Mouse (Mus musculus) midbrain, embryonic 16.5 days (tissue): ENCODE data around the gene Dbn1. TPM values are rescaled to one million over a fixed set of nuclear protein-coding genes. Genes with fewer than 3 reads are reported as not detected.

Experiments used
- ATAC-seq: fragments of 200-750 bp; cut with Nextera tagmentation; 2 replicates; pipeline ENCODE4 v1.8.0; 2017; ENCODE audit warnings: moderate TSS enrichment
- H3K27ac ChIP-seq: fragments of 300-500 bp; sonication (generic); 2 replicates; pipeline ENCODE4 v1.5.1; 2014; ENCODE audit warnings: mild to moderate bottlenecking, low read length, mixed read lengths
- H3K27me3 ChIP-seq: fragments of 300-500 bp; sonication (generic); 2 replicates; pipeline ENCODE4 v1.6.1; 2014; ENCODE audit warnings: low read depth, low read length, mixed read lengths; ENCODE audit not compliant: control insufficient read depth, insufficient read depth
- H3K36me3 ChIP-seq: fragments of 300-500 bp; sonication (generic); 2 replicates; pipeline ENCODE4 v1.6.1; 2014; ENCODE audit warnings: mild to moderate bottlenecking, low read length, moderate library complexity, mixed read lengths; ENCODE audit not compliant: control insufficient read depth, insufficient read depth
- H3K4me1 ChIP-seq: fragments of 300-500 bp; sonication (generic); 2 replicates; pipeline ENCODE4 v1.6.1; 2014; ENCODE audit warnings: mild to moderate bottlenecking, low read length, mixed read lengths; ENCODE audit not compliant: control insufficient read depth, insufficient read depth
- H3K4me2 ChIP-seq: fragments of 300-500 bp; sonication (generic); 2 replicates; pipeline ENCODE4 v1.6.1; 2014; ENCODE audit warnings: mild to moderate bottlenecking, low read length, mixed read lengths
- H3K4me3 ChIP-seq: fragments of 300-500 bp; sonication (generic); 2 replicates; pipeline ENCODE4 v1.5.1; 2014; ENCODE audit warnings: low read depth, mild to moderate bottlenecking, low read length, moderate library complexity, mixed read lengths
- H3K9ac ChIP-seq: fragments of 300-500 bp; sonication (generic); 2 replicates; pipeline ENCODE4 v1.6.1; 2014; ENCODE audit warnings: low read depth, low read length, mixed read lengths
- H3K9me3 ChIP-seq: fragments of 300-500 bp; sonication (generic); replicated peaks from 2 replicates; pipeline ENCODE4 v1.6.1; 2014; ENCODE audit warnings: mild to moderate bottlenecking, low read length, mixed read lengths; ENCODE audit not compliant: control insufficient read depth, poor library complexity, severe bottlenecking
- WGBS: fragments of 180-500 bp; shearing (Covaris S2); extraction: QIAGEN DNeasy Blood & Tissue Kit; methylation state at CpG from one replicate; pipeline ENCODE4 v1.1.7; 2014; 5-methylcytosine and 5-hydroxymethylcytosine counted together
- microRNA-seq: library from miRNA; unstranded; fragments of <30 nt; microRNA quantifications from one replicate; pipeline ENCODE4, GENCODE M21; 2017
- polyA plus RNA-seq: library from polyadenylated mRNA; unstranded; fragments of >200 nt; fragmentation: Nextera tagmentation; extraction: Ambion mirVana; gene quantifications from 2 replicates; pipeline ENCODE4 v1.2.1, GENCODE M21; 2015

The Dbn1 gene
- polyA plus RNA-seq, 1 experiment from 2014 or later, result 617 TPM

DNA sequence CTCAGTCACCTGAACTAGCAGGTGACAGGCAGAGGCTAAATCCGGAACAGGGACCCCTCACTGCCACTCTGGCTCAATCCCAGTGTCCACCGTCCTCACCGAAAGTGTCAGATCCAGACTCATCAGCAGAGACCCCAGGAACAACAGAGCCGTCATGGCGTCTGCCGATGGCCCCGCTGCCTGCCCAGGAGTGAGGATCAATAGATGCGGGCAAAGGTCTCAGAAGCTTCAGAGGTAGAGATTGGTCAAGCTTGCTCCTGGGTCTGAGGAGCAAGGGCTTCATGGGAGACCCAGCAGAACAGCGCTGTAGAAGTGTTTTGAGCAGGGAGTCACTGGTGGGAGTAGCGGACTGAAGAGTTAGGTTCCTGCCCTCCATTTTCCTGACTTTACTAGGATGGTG is 61.3 kb downstream of the Dbn1 start, which contains the start of gene F12:
Gene F12 (minus strand): TSS at position 181 of the 400 bp plus-strand sequence.
- Histone ChIP-seq H3K9ac (no peak within 1 kb of the TSS), H3K4me3 (no peak within 1 kb of the TSS), H3K4me2 (no peak within 1 kb of the TSS), H3K36me3 (no peaks in the 10 kb centered on the region), H3K27ac (no peak within 1 kb of the TSS), H3K9me3 (no peaks in the 10 kb centered on the region; the same call in 1 of the 2 replicates), H3K4me1 (no peaks in the 10 kb centered on the region), H3K27me3 (peaks cover 6% of the 10 kb centered on the region)
- no peak for ATAC-seq
- WGBS, result 91% methylated on average over 10 of the region's 10 CpGs

Small RNA genes lying within 50 kb of the gene (microRNA-seq; reads per million reads assigned to microRNA genes)
- gene Mir6943, result 0.69 reads per million
- 79.7 reads per million, percentile 52 among the genes with 10 or more reads in this experiment for gene Mir6944
- 3.1 reads per million, percentile 14 among the genes with 10 or more reads in this experiment for gene Mir6945

Other genes with a start within 250 kb of the Dbn1 start
- 319 and 320 TPM in 2 replicates for gene Prelid1, start 167.6 kb downstream of the Dbn1 start, polyA plus RNA-seq
- 91.0 and 92.2 TPM in 2 replicates for gene Rab24, start 166.2 kb downstream of the Dbn1 start, polyA plus RNA-seq
- gene Mxd3, start 158.3 kb downstream of the Dbn1 start, polyA plus RNA-seq, result 6.9 and 7.9 TPM in 2 replicates
- gene Lman2, start 125.3 kb downstream of the Dbn1 start, polyA plus RNA-seq, result 43.4 and 50.3 TPM in 2 replicates
- gene Rgs14, start 118.4 kb downstream of the Dbn1 start, polyA plus RNA-seq, result 0.34 and 0.62 TPM in 2 replicates
- gene Slc34a1, start 89.9 kb downstream of the Dbn1 start, polyA plus RNA-seq, result not detected in 2 replicates
- gene Pfn3, start 72.9 kb downstream of the Dbn1 start, polyA plus RNA-seq, result 0.57 and 0.98 TPM in 2 replicates
- 0.31 TPM in 1 of 2 replicates, not detected in the other for gene F12, start 61.3 kb downstream of the Dbn1 start, polyA plus RNA-seq
- gene Grk6, start 43.0 kb downstream of the Dbn1 start, polyA plus RNA-seq, result 28.3 and 31.8 TPM in 2 replicates
- 5.0 and 5.6 TPM in 2 replicates for gene Prr7, start 23.8 kb downstream of the Dbn1 start, polyA plus RNA-seq
- 156 and 158 TPM in 2 replicates for gene Pdlim7, start 25.6 kb upstream of the Dbn1 start, polyA plus RNA-seq
- 5.1 and 5.6 TPM in 2 replicates for gene Dok3, start 41.2 kb upstream of the Dbn1 start, polyA plus RNA-seq
- gene Ddx41, start 48.5 kb upstream of the Dbn1 start, polyA plus RNA-seq, result 57.0 and 58.1 TPM in 2 replicates
- 48.3 and 56.3 TPM in 2 replicates for gene Fam193b, start 83.0 kb upstream of the Dbn1 start, polyA plus RNA-seq
- 109 and 117 TPM in 2 replicates for gene Tmed9, start 85.6 kb upstream of the Dbn1 start, polyA plus RNA-seq
- 42.7 and 46.1 TPM in 2 replicates for gene B4galt7, start 111.8 kb upstream of the Dbn1 start, polyA plus RNA-seq
- gene Caml, start 134.9 kb upstream of the Dbn1 start, polyA plus RNA-seq, result 102 and 112 TPM in 2 replicates
- 25.7 and 28.3 TPM in 2 replicates for gene Ddx46, start 146.9 kb upstream of the Dbn1 start, polyA plus RNA-seq
- 82.3 and 84.5 TPM in 2 replicates for gene B230219D22Rik, start 205.0 kb upstream of the Dbn1 start, polyA plus RNA-seq
- 143 and 149 TPM in 2 replicates for gene Txndc15, start 226.5 kb upstream of the Dbn1 start, polyA plus RNA-seq
- 17.5 and 20.0 TPM in 2 replicates for gene Pcbd2, start 239.3 kb upstream of the Dbn1 start, polyA plus RNA-seq